Mouse (Mus musculus) cerebellum, adult 2 months (tissue): ENCODE measurements around the gene Dock1. TPM values are rescaled to one million over a fixed set of nuclear protein-coding genes. Genes with fewer than 3 reads are reported as not detected.
A peak's percentile ranks its signal among the peaks of the same experiment; 100 is the strongest.

Source experiments
- DNase-seq, 2 experiments: peaks; one replicate each; pipeline ENCODE4 v3.0.0; 2021
- H3K27ac ChIP-seq: fragments of 200-500 bp; 2 replicates; pipeline ENCODE4 v1.5.1; 2012; ENCODE audit warnings: low read length, control low read depth, inconsistent platforms; ENCODE audit not compliant: insufficient read depth
- H3K27me3 ChIP-seq: fragments of 200-500 bp; 2 replicates; pipeline ENCODE4 v1.6.1; 2012; ENCODE audit warnings: inconsistent platforms, mild to moderate bottlenecking, low read length, moderate library complexity; ENCODE audit not compliant: control insufficient read depth, insufficient read depth
- H3K4me1 ChIP-seq: fragments of 200-500 bp; 2 replicates; pipeline ENCODE4 v1.6.1; 2011; ENCODE audit warnings: low read length; ENCODE audit not compliant: control insufficient read depth, insufficient read depth
- H3K4me3 ChIP-seq: fragments of 200-500 bp; replicated peaks from 2 replicates; pipeline ENCODE3; 2011; ENCODE audit warnings: mild to moderate bottlenecking, low read depth, low read length, control low read depth; ENCODE audit not compliant: insufficient read depth
- CTCF ChIP-seq: fragments of 200-500 bp; IDR thresholded peaks from 2 replicates; pipeline ENCODE4 v1.5.1; 2011; ENCODE audit warnings: low read depth, mild to moderate bottlenecking, control low read depth, low read length, moderate library complexity, borderline replicate concordance; ENCODE audit not compliant: insufficient read depth
- POLR2A ChIP-seq: fragments of 200-500 bp; IDR thresholded peaks from 2 replicates; pipeline ENCODE4 v1.6.1; 2011; ENCODE audit warnings: low read length, control low read depth, borderline replicate concordance; ENCODE audit not compliant: insufficient read depth
- WGBS: fragments of 180-500 bp; shearing (Covaris S2); methylation state at CpG from one replicate; pipeline ENCODE4 v1.1.7; 2018; 5-methylcytosine and 5-hydroxymethylcytosine counted together
- polyA plus RNA-seq: library from polyadenylated mRNA; depleted of rRNA; stranded (reverse); fragments of >200 nt; gene quantifications from 2 replicates; pipeline ENCODE4 v1.2.3, GENCODE M21; 2012; rRNA removed

Dock1 gene
- polyA plus RNA-seq = 14.7 and 16.9 TPM in 2 replicates

DNA sequence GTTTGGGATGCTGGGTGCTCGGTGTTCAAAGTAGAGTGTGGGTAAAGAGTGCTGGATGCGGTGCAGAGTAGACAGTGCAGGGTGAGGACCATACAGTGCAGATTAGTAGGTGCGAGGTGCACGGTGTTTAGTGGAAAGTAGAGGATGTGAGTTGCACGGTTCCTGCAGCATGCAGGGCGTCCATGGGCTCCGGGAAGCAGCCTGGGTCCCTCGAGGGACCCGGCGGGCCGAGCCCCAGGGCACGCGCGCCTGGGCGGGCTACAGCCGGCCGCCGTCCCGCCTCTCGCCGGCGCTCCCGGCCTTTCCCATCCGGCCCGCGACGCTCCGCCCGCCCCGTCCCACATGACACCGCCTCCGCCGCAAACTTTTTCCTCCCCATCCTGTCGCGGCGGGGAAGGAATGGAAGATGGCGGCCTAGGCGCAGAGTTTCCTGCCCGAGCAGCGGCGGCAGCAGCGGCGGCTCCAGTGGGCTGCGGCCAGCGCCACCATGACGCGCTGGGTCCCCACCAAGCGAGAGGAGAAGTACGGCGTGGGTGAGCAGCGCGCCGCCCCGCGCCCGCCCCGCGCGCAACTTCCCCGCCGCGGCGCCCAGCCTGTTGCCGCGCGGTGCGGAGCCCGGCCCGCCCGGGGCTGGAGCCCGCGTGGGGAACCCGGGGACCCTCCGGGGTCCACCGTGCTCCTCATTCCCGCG lies at the start of gene Dock1:
TSS of gene Dock1 (plus strand) at position 343 of the 691 bp plus-strand sequence.
- H3K4me3 ChIP-seq = peak within 1 kb of the TSS; percentile 50
- H3K4me1 ChIP-seq = peaks cover 4% of the 10 kb centered on the region
- peak; percentile 15 to 23 for DNase-seq
- WGBS = 3% methylated on average over 74 of the region's 77 CpGs
- peaks cover 1% of the 10 kb centered on the region; the same call in 1 of the 2 replicates for H3K27me3 ChIP-seq
- TF ChIP-seq CTCF (no peak), POLR2A (no peak)
- H3K27ac ChIP-seq = peak within 1 kb of the TSS; percentile 7; the same call in 1 of the 2 replicates

DNA sequence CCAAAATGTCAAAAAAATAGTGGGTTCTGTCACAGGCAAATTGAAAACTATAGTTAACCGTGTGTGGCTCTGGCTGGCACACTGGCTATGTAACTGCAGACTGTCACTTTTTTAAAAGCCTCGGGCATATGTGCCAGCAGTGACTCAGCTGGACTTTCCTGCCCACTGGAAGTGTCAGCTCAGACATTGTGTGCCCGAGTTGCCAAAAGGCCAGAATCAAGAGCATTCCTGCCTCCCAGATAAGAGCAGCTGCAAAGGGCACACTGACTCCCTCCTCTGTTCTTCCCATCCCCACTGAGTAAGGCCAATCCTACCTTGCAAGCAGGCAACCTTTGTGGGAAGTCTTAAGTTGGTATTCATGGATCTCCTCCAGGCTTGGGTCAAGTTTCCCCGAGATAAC lies 42.5 kb upstream of the Dock1 start:
- WGBS = 42% methylated on average over 4 of the region's 4 CpGs
- Histone ChIP-seq H3K4me3 (no peak overlapping the region), H3K27ac (no peak overlapping the region), H3K4me1 (no peaks in the 10 kb centered on the region), H3K27me3 (0 out of 2 replicates have a peak, but pooled peaks cover 1% of the 10 kb centered on the region)
- no peak for TF ChIP-seq CTCF
- no peak for TF ChIP-seq POLR2A
- no peak for DNase-seq

DNA sequence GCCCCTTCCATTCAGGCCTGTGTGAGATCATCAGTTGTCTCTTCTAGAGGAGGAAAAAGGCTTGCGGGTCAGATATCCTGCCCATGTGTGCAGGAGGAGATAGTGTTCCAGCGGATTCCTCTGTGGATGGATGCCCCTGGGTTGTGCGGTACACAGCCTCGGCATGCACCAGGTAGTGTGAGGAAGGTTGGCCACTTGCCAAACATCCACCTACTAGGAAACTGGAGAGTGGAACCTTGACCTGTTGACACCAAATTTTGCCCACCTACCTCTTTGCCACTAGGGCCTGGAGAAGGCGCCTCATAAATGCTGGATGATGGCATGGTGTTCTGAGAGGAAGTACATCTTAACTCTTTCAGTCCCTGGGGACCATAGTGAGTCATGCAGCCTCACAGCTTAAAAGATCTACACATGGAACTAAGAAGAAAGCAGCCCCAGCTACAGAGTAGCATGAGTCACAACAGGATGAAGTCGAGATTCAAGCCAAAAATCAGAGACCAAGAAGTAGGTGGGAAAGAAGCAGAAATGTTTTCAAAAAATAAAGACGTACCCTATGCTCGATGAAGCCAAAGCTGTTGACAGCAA lies 20.1 kb upstream of the Dock1 start:
- Histone ChIP-seq H3K27me3 (no peaks in the 10 kb centered on the region; the same call in 1 of the 2 replicates), H3K4me3 (no peak overlapping the region), H3K27ac (no peak overlapping the region), H3K4me1 (no peaks in the 10 kb centered on the region)
- TF ChIP-seq CTCF = no peak
- WGBS = 88% methylated on average over 8 of the region's 8 CpGs
- no peak for DNase-seq

DNA sequence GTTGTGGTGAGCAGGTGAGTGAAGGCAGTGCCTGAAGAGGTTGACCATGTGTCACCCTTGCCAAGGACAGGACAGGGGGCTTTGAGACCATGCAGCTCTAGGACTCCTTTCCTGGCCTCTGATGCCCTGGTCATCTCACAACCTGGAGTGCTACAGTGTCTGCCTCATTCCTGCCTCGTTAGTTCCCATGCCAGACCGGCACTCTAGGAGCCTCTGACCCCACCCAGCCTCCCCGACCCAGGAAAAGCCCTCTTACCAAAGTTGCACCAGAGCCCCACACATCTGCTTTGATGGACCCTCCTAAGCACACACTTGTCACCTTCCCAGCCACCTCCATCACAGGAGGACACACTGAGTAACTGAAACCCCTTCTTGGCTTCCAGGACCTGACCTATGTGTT lies 19.4 kb upstream of the Dock1 start:
- Histone ChIP-seq H3K4me1 (no peaks in the 10 kb centered on the region), H3K27me3 (no peaks in the 10 kb centered on the region; the same call in 1 of the 2 replicates), H3K4me3 (no peak overlapping the region), H3K27ac (no peak overlapping the region)
- 90% methylated on average over 3 of the region's 3 CpGs for WGBS
- TF ChIP-seq POLR2A = no peak
- no peak for DNase-seq

DNA sequence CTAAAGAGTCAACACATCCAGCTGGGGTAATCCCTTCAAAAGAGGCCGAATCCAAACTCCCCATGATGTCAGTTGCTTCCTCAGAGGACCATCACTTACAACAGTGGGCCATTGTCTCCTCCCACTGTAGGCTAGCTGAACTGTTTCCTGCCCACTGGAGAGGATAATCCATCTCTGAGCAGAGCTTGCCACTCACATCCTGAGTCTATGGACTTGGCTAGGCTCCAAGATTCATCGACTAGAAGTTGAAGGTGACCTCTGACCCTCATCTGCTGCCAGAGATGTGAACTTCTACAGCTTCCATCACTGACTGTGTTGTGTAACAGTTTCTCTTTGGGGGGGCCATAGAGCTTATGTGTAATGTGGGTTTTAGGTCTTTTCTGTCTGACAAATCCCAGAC lies 7.2 kb upstream of the Dock1 start:
- no peak overlapping the region for H3K4me3 ChIP-seq
- DNase-seq = no peak
- H3K27ac ChIP-seq = no peak overlapping the region
- TF ChIP-seq POLR2A (no peak), CTCF (no peak)
- peaks cover 4% of the 10 kb centered on the region for H3K4me1 ChIP-seq
- WGBS = 6% methylated on average over 2 of the region's 2 CpGs
- no peaks in the 10 kb centered on the region for H3K27me3 ChIP-seq

DNA sequence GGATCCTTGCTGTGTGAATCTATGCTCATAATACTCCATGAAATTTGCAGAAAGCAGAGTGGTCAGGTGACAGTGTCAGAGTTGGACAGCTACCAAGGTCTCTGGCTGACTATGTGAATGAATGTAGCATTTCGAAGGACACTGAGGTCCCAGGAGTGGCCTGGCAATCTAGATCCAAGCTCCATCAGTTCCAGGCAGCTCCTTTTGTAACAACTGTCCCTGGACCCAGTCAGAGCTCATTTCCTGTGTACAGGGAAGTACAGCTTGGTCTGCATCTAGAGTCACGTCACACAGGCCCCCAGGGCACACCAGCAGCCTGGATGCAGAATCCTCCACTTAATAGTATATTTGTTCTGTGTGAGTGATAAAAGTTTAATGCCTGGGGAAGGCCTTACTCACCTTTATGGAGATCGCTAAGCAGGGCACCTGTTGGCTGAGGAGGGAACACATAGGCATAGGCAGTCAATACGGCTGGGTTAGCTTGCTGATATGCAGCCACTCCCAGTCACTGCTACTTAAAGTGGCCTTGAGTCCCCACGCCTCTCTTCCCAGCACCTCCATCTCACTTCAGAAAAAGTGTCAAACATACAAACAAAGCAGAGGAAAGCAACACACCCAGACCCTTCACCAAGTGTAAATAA lies 4.7 kb upstream of the Dock1 start:
- no peak for DNase-seq
- peaks cover 4% of the 10 kb centered on the region for H3K4me1 ChIP-seq
- no peak for TF ChIP-seq CTCF
- no peak for TF ChIP-seq POLR2A
- WGBS = 87% methylated on average over 5 of the region's 5 CpGs
- no peak overlapping the region for H3K27ac ChIP-seq
- H3K4me3 ChIP-seq = no peak overlapping the region
- H3K27me3 ChIP-seq = no peaks in the 10 kb centered on the region; the same call in 1 of the 2 replicates

DNA sequence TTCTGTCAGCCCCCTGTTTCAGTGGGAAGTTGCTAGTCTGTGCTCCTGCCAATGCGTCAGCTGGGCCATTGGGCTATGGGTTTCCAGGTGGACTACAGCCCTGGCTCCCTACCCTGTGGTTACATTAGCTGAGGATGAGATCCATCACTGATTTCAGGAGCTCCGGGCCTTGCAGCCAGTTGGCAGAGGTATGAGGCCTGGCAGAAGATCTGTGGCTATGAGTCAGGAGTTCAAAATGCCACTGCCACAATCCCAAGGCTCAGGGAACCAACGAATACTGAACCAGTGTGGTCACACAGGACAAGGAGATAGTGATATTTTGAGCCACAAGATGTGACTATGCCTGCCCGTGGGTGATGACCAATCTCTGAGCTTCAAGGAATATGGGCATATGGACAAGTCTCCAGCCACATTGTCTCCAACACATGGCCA lies 3.2 kb upstream of the Dock1 start:
- WGBS = 22% methylated on average over 4 of the region's 4 CpGs
- DNase-seq = peak in 1 of 2 experiments; percentile 67
- Histone ChIP-seq H3K4me1 (peaks cover 4% of the 10 kb centered on the region), H3K4me3 (no peak overlapping the region), H3K27ac (no peak overlapping the region), H3K27me3 (peaks cover 1% of the 10 kb centered on the region; the same call in 1 of the 2 replicates)
- TF ChIP-seq POLR2A (no peak), CTCF (no peak)
